Mouse (Mus musculus): Measurements from ENCODE around the gene Olfr115.

The Olfr115 gene

DNA sequence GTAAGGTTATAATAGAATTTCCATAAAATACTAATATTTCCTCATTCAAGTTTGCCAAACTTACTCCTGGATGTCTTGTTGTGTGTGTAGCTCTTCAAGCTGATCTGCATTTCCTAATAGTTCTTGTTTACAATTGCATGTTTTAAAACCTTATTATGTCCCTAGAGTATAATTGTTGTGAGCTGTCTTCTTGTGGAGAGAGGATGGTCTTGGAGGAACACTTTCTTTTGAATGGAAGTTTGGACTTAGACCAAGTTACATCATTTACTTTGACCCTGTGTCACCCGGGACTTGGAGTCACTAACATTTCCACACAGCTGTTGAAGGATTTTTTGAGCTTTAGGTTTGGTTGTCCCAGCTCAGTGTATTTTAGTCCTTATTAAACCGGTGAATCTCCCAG, at the start of gene Olfr115, which contains the start of gene Olfr116:
Olfr115 (minus strand) TSS at position 101 of the 400 bp plus-strand sequence.
Olfr116 (minus strand) TSS at position 191 of the 400 bp plus-strand sequence.
- ChIA-PET CTCF (no interaction called here), POLR2A (no interaction called here)

DNA sequence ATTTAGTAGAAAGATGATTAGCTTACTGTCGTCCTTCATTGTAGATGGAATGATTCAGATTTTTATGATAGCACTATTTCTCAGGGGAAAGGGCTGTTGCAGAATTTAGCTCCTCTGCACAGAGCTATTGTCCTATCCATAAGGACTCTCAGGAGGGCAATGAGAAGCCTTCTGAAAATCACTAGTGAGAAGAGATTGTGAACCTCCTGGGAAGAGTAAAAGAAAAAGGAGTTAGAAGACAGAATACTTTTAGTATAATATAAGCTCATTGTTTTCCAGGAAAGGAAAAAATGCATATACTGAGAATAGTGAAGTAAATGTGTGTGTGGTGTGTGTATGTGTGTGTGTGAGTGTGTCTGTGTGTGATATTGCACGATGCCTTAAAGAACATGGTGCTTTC, 39.8 kb upstream of the Olfr115 start, which contains the start of gene Olfr118:
Olfr118 (plus strand) TSS at position 301 of the 400 bp plus-strand sequence.
- ChIA-PET CTCF (no interaction called here), POLR2A (no interaction called here)

- POLR2A ChIA-PET: no interaction called here
- CTCF ChIA-PET: no interaction called here
Observed at GRCm38 (mm10) chr17:37663682-37664081, 36.8 kb upstream of the Olfr115 start, which contains the start of gene Olfr117. Olfr117 (minus strand) TSS chr17:37663782.

DNA sequence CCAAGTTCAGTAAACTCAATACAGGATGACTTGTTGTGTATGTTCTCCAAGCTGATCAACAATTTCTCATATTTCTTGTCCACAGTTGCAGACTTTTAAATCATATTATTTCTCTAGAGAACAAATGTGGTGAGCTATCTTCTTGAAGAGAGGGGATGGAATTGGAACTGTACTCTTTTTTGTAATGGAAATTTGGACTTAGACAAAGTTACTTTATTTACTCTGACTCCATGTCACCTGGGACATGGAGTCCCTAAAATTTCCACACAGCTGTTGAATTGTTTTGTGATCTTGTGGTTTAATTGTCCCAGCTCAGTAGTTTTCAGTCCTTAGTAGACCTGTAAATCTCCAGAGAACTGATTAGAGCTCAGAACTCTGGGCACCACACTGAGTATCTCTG, 34.3 kb downstream of the Olfr115 start, which contains the start of gene Olfr114:
Olfr114 (minus strand) TSS at position 101 of the 400 bp plus-strand sequence.
- CTCF ChIA-PET: no interaction called here
- POLR2A ChIA-PET: no interaction called here

DNA sequence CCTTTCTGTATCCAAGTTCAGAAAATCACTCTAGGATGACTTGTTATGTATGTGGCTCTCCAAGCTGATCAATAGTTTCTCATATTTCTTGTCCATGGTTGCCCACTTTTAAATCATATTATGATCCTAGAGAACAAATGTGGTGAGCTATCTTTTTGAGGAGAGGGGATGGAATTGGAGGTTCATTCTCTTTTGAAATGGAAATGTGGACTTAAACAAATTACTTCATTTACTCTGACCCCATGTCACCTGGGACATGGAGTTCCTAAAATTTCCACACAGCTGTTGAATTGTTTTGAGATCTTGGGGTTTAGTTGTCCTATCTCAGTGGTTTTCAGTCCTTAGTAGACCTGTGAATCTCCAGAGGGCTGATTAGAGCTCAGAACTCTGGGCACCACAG, 49.3 kb downstream of the Olfr115 start, which contains the start of gene Olfr113:
Olfr113 (minus strand) TSS at position 101 of the 400 bp plus-strand sequence.
- POLR2A ChIA-PET: no interaction called here
- CTCF ChIA-PET: no interaction called here

- ChIA-PET POLR2A (no interaction called here), CTCF (no interaction called here)
Observed at GRCm38 (mm10) chr17:37569351-37569750, 57.6 kb downstream of the Olfr115 start, which contains the start of gene Olfr112. Olfr112 (minus strand) TSS chr17:37569451.
